Mouse (Mus musculus): ENCODE measurements at regions not wholly inside any gene's neighbourhood (a gene's known extent, or its start where the extent isn't known, plus 50 kb on each side); places are given as distances from the start of the nearest gene placed in this dataset.
"Not testable (repeated sequence)": the region's sequence is repeated elsewhere in the genome, so short reads cannot be mapped to it uniquely, and the experiment has no call there.

DNA sequence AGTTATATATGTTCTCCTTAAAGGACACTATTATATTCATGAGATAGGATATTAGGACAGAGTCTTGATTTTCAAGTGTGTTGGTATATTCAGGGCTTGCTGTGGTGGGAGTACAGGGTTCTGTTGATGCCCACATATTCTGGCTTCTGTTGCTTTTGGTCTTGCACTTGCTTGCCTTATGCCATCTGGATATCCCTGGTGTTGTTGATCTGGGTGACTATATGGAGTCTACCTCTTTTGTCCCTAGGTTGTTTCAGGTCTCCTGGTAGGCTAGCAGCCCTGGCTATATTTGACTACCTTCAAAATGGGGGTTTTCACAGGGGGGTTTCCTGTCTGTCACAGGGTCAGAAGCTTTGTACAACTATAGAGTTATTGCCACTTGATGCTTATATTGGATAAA lies 717.1 kb upstream of the Tacstd2 start:
- Histone ChIP-seq H3K27ac (ENCODE audit: control insufficient read depth, low read depth, low read length) (no peak overlapping the region), H3K9me3 (replicated peaks; ENCODE audit: insufficient read depth, low read length) (no peaks in the 10 kb centered on the region), H3K36me3 (ENCODE audit: control insufficient read depth in 1 of 2, insufficient read depth in 2 of 2, low read length in 2 of 2) (no peaks in the 10 kb centered on the region; a peak in 1 of 4 replicates), H3K4me1 (ENCODE audit: control insufficient read depth in 1 of 2, insufficient read depth in 2 of 2, low read length in 2 of 2) (no peaks in the 10 kb centered on the region), H3K4me3 (ENCODE audit: control insufficient read depth in 1 of 2, insufficient read depth in 1 of 2, low read depth in 2 of 2, low read length in 2 of 2) (no peak overlapping the region), H3K79me2 (ENCODE audit: control insufficient read depth, insufficient read depth, low read length, poor library complexity) (no peaks in the 10 kb centered on the region), H3K27me3 (ENCODE audit: control insufficient read depth in 1 of 2, insufficient read depth in 2 of 2, low read length in 2 of 2) (no peaks in the 10 kb centered on the region), H3K9ac (ENCODE audit: control insufficient read depth, low read depth, low read length, poor library complexity, severe bottlenecking) (no peak overlapping the region)
- no peak for DNase-seq (ENCODE audit: low read depth, low spot score)
- TF ChIP-seq TCF12 (IDR thresholded peaks at IDR 0.05; ENCODE audit: low read depth, low read length) (no peak), ZNF384 (IDR thresholded peaks at IDR 0.05; ENCODE audit: low read depth, low read length) (no peak), UBTF (IDR thresholded peaks at IDR 0.05; ENCODE audit: borderline replicate concordance, insufficient read depth, low read depth, low read length) (no peak), MAX (IDR thresholded peaks at IDR 0.05; ENCODE audit: low read length) (no peak), POLR2AphosphoS5 (IDR thresholded peaks at IDR 0.05; ENCODE audit: borderline replicate concordance, low read depth, low read length) (no peak), POLR2A (IDR thresholded peaks at IDR 0.05; ENCODE audit: control insufficient read depth in 1 of 2, insufficient read depth in 1 of 2, low read depth in 1 of 2, low read length in 2 of 2, poor library complexity in 1 of 2) (no peak), MYB (IDR thresholded peaks at IDR 0.05; ENCODE audit: low read depth, low read length) (no peak), GABPA (IDR thresholded peaks at IDR 0.05; ENCODE audit: low read depth, low read length) (no peak), E2F4 (IDR thresholded peaks at IDR 0.05; ENCODE audit: borderline replicate concordance, low read depth, low read length) (no peak)

DNA sequence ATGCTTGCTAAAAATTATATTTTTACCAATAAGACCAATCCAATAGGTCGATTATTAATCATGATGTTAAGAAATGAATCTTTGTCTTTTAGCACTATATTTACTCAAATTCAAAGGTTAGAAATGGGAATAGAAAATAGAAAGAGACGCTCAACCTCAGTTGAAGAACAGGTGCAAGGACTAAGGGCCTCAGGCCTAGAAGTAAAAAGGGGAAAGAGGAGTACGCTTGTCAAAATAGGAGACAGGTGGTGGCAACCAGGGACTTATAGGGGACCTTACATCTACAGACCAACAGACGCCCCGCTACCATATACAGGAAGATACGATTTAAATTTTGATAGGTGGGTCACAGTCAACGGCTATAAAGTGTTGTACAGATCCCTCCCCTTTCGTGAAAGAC lies 715.7 kb upstream of the Tacstd2 start:
- DNase-seq (ENCODE audit: low read depth, low spot score); H3K4me3 ChIP-seq (ENCODE audit: control insufficient read depth in 1 of 2, insufficient read depth in 1 of 2, low read depth in 2 of 2, low read length in 2 of 2); H3K4me1 ChIP-seq (ENCODE audit: control insufficient read depth in 1 of 2, insufficient read depth in 2 of 2, low read length in 2 of 2); H3K79me2 ChIP-seq (ENCODE audit: control insufficient read depth, insufficient read depth, low read length, poor library complexity); H3K27ac ChIP-seq (ENCODE audit: control insufficient read depth, low read depth, low read length); H3K27me3 ChIP-seq (ENCODE audit: control insufficient read depth in 1 of 2, insufficient read depth in 2 of 2, low read length in 2 of 2); H3K9ac ChIP-seq (ENCODE audit: control insufficient read depth, low read depth, low read length, poor library complexity, severe bottlenecking); H3K36me3 ChIP-seq (ENCODE audit: control insufficient read depth in 1 of 2, insufficient read depth in 2 of 2, low read length in 2 of 2); H3K9me3 ChIP-seq (replicated peaks; ENCODE audit: insufficient read depth, low read length): not testable (repeated sequence)

DNA sequence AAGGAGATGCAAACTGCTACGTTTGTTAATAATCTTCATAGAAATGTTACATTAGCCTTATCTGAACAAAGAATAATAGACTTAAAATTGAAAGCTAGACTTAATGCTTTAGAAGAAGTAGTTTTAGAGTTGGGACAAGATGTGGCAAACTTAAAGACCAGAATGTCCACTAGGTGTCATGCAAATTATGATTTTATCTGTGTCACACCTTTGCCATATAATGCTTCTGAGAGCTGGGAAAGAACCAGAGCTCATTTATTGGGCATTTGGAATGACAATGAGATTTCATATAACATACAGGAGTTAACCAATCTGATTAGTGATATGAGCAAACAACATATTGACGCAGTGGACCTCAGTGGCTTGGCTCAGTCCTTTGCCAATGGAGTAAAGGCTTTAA lies 714.8 kb upstream of the Tacstd2 start:
- H3K79me2 ChIP-seq (ENCODE audit: control insufficient read depth, insufficient read depth, low read length, poor library complexity); H3K4me1 ChIP-seq (ENCODE audit: control insufficient read depth in 1 of 2, insufficient read depth in 2 of 2, low read length in 2 of 2); H3K36me3 ChIP-seq (ENCODE audit: control insufficient read depth in 1 of 2, insufficient read depth in 2 of 2, low read length in 2 of 2); H3K9me3 ChIP-seq (replicated peaks; ENCODE audit: insufficient read depth, low read length); H3K27ac ChIP-seq (ENCODE audit: control insufficient read depth, low read depth, low read length); H3K4me3 ChIP-seq (ENCODE audit: control insufficient read depth in 1 of 2, insufficient read depth in 1 of 2, low read depth in 2 of 2, low read length in 2 of 2); H3K27me3 ChIP-seq (ENCODE audit: control insufficient read depth in 1 of 2, insufficient read depth in 2 of 2, low read length in 2 of 2); H3K9ac ChIP-seq (ENCODE audit: control insufficient read depth, low read depth, low read length, poor library complexity, severe bottlenecking): not testable (repeated sequence)
- DNase-seq (ENCODE audit: low read depth, low spot score), result peak; percentile 11

DNA sequence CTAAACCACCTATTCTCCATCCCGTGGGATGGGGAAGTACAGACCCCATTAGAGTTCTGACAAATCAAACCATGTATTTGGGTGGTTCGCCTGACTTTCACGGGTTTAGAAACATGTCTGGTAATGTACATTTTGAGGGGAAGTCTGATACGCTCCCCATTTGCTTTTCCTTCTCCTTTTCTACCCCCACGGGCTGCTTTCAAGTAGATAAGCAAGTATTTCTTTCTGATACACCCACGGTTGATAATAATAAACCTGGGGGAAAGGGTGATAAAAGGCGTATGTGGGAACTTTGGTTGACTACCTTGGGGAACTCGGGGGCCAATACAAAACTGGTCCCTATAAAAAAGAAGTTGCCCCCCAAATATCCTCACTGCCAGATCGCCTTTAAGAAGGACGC lies 713.7 kb upstream of the Tacstd2 start:
- TF ChIP-seq EP300 (IDR thresholded peaks at IDR 0.05; ENCODE audit: low read depth in 1 of 2, low read length in 2 of 2) (peak; percentile 67 to 79), ETS1 (IDR thresholded peaks at IDR 0.05; ENCODE audit: low read depth, low read length) (0 out of 2 replicates have a peak, but pooled peaks have one; percentile 18), TAL1 (IDR thresholded peaks at IDR 0.05; ENCODE audit: low read length) (peak; percentile 20; the same call in 1 of the 2 replicates), RCOR1 (IDR thresholded peaks at IDR 0.05; ENCODE audit: low read depth, low read length) (peak; percentile 73), TCF12 (IDR thresholded peaks at IDR 0.05; ENCODE audit: low read depth, low read length) (peak; percentile 65), GATA1 (IDR thresholded peaks at IDR 0.05; ENCODE audit: low read depth, low read length) (peak; percentile 68)
- not testable (repeated sequence) for H3K4me3 ChIP-seq (ENCODE audit: control insufficient read depth in 1 of 2, insufficient read depth in 1 of 2, low read depth in 2 of 2, low read length in 2 of 2); H3K27ac ChIP-seq (ENCODE audit: control insufficient read depth, low read depth, low read length)

DNA sequence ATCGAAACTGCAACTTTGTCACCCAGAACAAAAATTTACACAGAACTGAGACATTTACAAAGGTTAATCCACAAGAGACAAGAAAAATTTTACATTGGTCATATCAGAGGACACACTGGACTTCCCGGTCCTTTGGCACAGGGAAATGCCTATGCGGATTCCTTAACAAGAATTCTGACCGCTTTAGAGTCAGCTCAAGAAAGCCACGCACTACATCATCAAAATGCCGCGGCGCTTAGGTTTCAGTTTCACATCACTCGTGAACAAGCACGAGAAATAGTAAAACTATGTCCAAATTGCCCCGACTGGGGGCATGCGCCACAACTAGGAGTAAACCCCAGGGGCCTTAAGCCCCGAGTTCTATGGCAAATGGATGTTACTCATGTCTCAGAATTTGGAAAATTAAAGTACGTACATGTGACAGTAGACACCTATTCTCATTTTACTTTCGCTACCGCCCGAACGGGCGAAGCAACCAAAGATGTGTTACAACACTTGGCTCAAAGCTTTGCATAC lies 712.5 kb upstream of the Tacstd2 start:
- not testable (repeated sequence) for H3K9ac ChIP-seq (ENCODE audit: control insufficient read depth, low read depth, low read length, poor library complexity, severe bottlenecking); H3K79me2 ChIP-seq (ENCODE audit: control insufficient read depth, insufficient read depth, low read length, poor library complexity); H3K4me1 ChIP-seq (ENCODE audit: control insufficient read depth in 1 of 2, insufficient read depth in 2 of 2, low read length in 2 of 2); H3K4me3 ChIP-seq (ENCODE audit: control insufficient read depth in 1 of 2, insufficient read depth in 1 of 2, low read depth in 2 of 2, low read length in 2 of 2); H3K27me3 ChIP-seq (ENCODE audit: control insufficient read depth in 1 of 2, insufficient read depth in 2 of 2, low read length in 2 of 2); H3K27ac ChIP-seq (ENCODE audit: control insufficient read depth, low read depth, low read length); DNase-seq (ENCODE audit: low read depth, low spot score); H3K36me3 ChIP-seq (ENCODE audit: control insufficient read depth in 1 of 2, insufficient read depth in 2 of 2, low read length in 2 of 2); H3K9me3 ChIP-seq (replicated peaks; ENCODE audit: insufficient read depth, low read length)

More for the DNA sequence above, 713.7 kb upstream of the Tacstd2 start:
- peak; percentile 62 for DNase-seq (ENCODE audit: low read depth, low spot score)
- not testable (repeated sequence) for H3K9ac ChIP-seq (ENCODE audit: control insufficient read depth, low read depth, low read length, poor library complexity, severe bottlenecking); H3K4me1 ChIP-seq (ENCODE audit: control insufficient read depth in 1 of 2, insufficient read depth in 2 of 2, low read length in 2 of 2); H3K79me2 ChIP-seq (ENCODE audit: control insufficient read depth, insufficient read depth, low read length, poor library complexity); H3K36me3 ChIP-seq (ENCODE audit: control insufficient read depth in 1 of 2, insufficient read depth in 2 of 2, low read length in 2 of 2); H3K9me3 ChIP-seq (replicated peaks; ENCODE audit: insufficient read depth, low read length); H3K27me3 ChIP-seq (ENCODE audit: control insufficient read depth in 1 of 2, insufficient read depth in 2 of 2, low read length in 2 of 2)
